Mouse (Mus musculus): ENCODE data around the gene Pald1.

DNA sequence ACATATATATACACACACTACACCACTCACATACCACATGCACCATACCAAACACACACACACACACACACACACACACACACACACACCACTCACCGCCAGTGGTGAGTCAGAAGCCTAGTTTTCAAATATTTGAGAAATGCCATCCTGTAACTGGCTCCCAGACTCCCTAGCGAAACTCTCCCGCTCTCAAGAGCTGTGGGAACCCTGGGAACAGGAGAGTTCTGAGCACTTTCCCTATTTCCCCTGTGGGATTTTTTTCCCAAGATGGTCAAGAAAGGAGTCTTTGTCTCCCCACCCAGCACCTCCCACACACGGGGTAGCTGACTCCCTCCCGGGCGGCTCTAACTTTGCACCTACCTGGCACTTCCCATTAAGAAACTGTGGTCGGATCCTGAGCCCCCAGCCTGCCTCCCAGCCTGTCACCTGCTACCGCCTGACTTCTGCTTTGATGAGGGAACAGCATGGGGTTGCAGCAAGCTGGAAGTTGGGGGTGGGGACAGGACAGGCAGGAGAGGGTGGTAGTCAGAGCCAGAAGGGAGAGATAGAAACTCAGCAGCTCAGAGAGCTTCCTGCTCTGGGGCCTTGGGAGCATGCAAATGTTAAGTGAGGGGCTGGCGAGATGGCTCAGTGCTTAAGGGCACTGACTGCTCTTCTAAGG, 11.3 kb upstream of the Pald1 start:
- TF ChIP-seq CTCF (conservative IDR thresholded peaks at IDR 0.05; ENCODE audit: low read length) (no peak), NANOG (IDR thresholded peaks at IDR 0.05; ENCODE audit: borderline replicate concordance, low read length) (peak; percentile 56; the same call in 1 of the 2 replicates)
